Mouse (Mus musculus) intestine, embryonic 15.5 days (tissue): Measurements from ENCODE around the gene Hoxa9. TPM values are rescaled to one million over a fixed set of nuclear protein-coding genes. Genes with fewer than 3 reads are reported as not detected.

Experiments
- ATAC-seq: fragments of 200-750 bp; cut with Nextera tagmentation; 2 replicates; pipeline ENCODE4 v1.8.0; 2017; ENCODE audit warnings: moderate TSS enrichment, moderate library complexity
- H3K27ac ChIP-seq: fragments of 300-500 bp; sonication (generic); 2 replicates; pipeline ENCODE4 v1.5.1; 2015; ENCODE audit warnings: mild to moderate bottlenecking, inconsistent platforms
- H3K27me3 ChIP-seq: fragments of 300-500 bp; sonication (generic); replicated peaks from 2 replicates; pipeline ENCODE4 v1.6.1; 2015; ENCODE audit warnings: inconsistent platforms
- H3K36me3 ChIP-seq: fragments of 300-500 bp; sonication (generic); 2 replicates; pipeline ENCODE4 v1.6.1; 2015; ENCODE audit warnings: inconsistent platforms
- H3K4me1 ChIP-seq: fragments of 300-500 bp; sonication (generic); replicated peaks from 2 replicates; pipeline ENCODE4 v1.6.1; 2015; ENCODE audit warnings: inconsistent platforms
- H3K4me2 ChIP-seq: fragments of 300-500 bp; sonication (generic); replicated peaks from 2 replicates; pipeline ENCODE4 v1.6.1; 2015; ENCODE audit warnings: mild to moderate bottlenecking, inconsistent platforms
- H3K4me3 ChIP-seq: fragments of 300-500 bp; sonication (generic); replicated peaks from 2 replicates; pipeline ENCODE4 v1.5.1; 2015; ENCODE audit warnings: inconsistent platforms
- H3K9ac ChIP-seq: fragments of 300-500 bp; sonication (generic); 2 replicates; pipeline ENCODE4 v1.6.1; 2015; ENCODE audit warnings: inconsistent platforms
- H3K9me3 ChIP-seq: fragments of 300-500 bp; sonication (generic); 2 replicates; pipeline ENCODE4 v1.6.1; 2016; ENCODE audit warnings: inconsistent platforms
- WGBS: fragments of 180-500 bp; shearing (Covaris S2); methylation state at CpG from one replicate; pipeline ENCODE4 v1.1.7; 2015; 5-methylcytosine and 5-hydroxymethylcytosine counted together
- polyA plus RNA-seq: library from polyadenylated mRNA; unstranded; fragments of >200 nt; fragmentation: Nextera tagmentation; extraction: Ambion mirVana; gene quantifications from 2 replicates; pipeline ENCODE4 v1.2.1, GENCODE M21; 2015

The Hoxa9 gene
- polyA plus RNA-seq, 1 experiment from 2014 or later, result 6.3 TPM

GRCm38 (mm10) chr6:52267221-52267620 is 36.3 kb upstream of the Hoxa9 start:
- Histone ChIP-seq H3K9me3 (no peaks in the 10 kb centered on the region), H3K4me1 (no peaks in the 10 kb centered on the region), H3K36me3 (no peaks in the 10 kb centered on the region), H3K4me3 (no peak overlapping the region), H3K27ac (no peak overlapping the region), H3K4me2 (no peak overlapping the region), H3K27me3 (peaks cover 91% of the 10 kb centered on the region), H3K9ac (no peak overlapping the region)
- 21% methylated on average over 5 of the region's 5 CpGs for WGBS
- ATAC-seq, result no peak

DNA sequence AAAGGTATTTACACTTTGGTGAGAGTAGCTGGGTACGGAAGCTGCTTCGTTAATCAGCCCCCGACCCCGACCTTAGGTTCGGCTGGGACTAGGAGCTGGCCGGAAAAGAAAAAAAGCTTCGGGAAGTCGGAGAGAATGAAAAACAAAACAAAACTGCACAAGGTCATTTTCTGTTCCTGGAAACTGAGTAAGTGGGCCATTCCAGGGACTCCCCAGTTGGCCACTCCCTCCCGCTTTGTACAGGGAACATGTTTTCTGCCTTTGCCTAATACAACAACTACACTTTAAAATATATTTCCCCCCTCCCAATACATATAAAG is 35.7 kb upstream of the Hoxa9 start:
- H3K4me1 ChIP-seq, result no peaks in the 10 kb centered on the region
- no peaks in the 10 kb centered on the region for H3K36me3 ChIP-seq
- H3K4me2 ChIP-seq, result no peak overlapping the region
- peaks cover 94% of the 10 kb centered on the region for H3K27me3 ChIP-seq
- WGBS, result 2% methylated on average over 9 of the region's 9 CpGs
- no peak overlapping the region for H3K4me3 ChIP-seq
- H3K9me3 ChIP-seq, result no peaks in the 10 kb centered on the region
- no peak for ATAC-seq
- no peak overlapping the region for H3K27ac ChIP-seq
- H3K9ac ChIP-seq, result no peak overlapping the region

DNA sequence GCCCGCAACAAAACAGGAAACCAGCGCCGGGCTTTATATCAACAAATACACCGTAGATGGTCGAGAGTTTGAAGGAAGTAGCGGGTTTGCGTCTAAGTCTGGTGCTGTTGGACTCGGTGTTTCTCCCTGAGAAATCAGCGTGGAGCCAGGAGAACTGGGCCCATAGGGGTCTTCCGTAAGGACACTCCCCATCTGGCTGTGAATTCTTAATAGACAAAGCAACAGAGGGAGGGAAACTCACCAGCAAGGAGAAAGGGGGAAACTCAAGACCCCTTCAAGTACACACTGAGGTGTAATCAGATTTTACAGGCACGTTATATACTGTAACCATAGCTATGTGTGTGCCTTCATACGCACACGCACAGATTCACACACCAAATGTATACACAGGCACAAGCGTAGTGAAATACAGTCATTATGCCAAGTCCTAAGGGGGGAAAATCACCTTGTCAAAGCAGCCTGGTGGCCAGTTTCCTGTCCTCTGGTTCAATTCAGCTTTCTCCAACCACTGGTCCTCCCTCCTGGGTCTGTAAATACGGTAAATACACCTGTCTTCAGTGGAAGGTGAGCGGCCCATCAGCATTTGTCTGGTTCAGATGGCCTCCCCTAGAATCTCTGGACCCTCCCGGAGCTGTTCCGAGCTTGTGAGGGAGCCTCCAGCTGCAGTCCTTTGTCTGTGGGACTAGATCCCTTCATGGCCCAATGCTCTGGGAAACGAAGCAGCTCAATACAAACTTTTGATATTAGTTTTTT is 35.2 kb upstream of the Hoxa9 start:
- Histone ChIP-seq H3K27me3 (peaks cover 93% of the 10 kb centered on the region), H3K9ac (no peak overlapping the region), H3K4me2 (no peak overlapping the region), H3K36me3 (no peaks in the 10 kb centered on the region), H3K27ac (no peak overlapping the region), H3K4me1 (no peaks in the 10 kb centered on the region), H3K4me3 (no peak overlapping the region), H3K9me3 (no peaks in the 10 kb centered on the region)
- no peak for ATAC-seq
- WGBS, result 3% methylated on average over 19 of the region's 19 CpGs

GRCm38 (mm10) chr6:52265306-52265912 is 34.5 kb upstream of the Hoxa9 start:
- Histone ChIP-seq H3K4me3 (no peak overlapping the region), H3K9ac (no peak overlapping the region), H3K9me3 (no peaks in the 10 kb centered on the region), H3K27me3 (peaks cover 92% of the 10 kb centered on the region), H3K4me1 (peaks cover 6% of the 10 kb centered on the region), H3K4me2 (no peak overlapping the region), H3K36me3 (no peaks in the 10 kb centered on the region), H3K27ac (no peak overlapping the region)
- ATAC-seq, result no peak
- 4% methylated on average over 18 of the region's 18 CpGs for WGBS

GRCm38 (mm10) chr6:52264106-52264790 is 33.4 kb upstream of the Hoxa9 start:
- Histone ChIP-seq H3K4me2 (no peak overlapping the region), H3K27ac (no peak overlapping the region)
- WGBS, result 10% methylated on average over 5 of the region's 5 CpGs

DNA sequence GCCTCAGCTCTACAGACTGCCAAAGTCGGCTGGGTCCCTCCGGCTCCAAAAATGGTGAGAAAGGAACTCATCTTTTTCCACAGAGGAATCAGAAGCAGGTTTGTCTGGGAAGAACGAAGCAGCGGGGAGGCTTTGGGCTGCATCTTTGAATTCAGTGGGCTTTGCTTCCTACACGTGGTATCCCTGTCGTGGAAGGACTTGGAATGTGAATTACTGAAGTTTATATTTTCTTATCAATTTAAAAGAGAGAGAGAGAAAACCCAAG is 32.4 kb upstream of the Hoxa9 start:
- Histone ChIP-seq H3K9me3 (no peaks in the 10 kb centered on the region), H3K27me3 (peaks cover 90% of the 10 kb centered on the region), H3K4me1 (peaks cover 13% of the 10 kb centered on the region), H3K9ac (no peak overlapping the region), H3K4me3 (no peak overlapping the region), H3K36me3 (no peaks in the 10 kb centered on the region), H3K27ac (no peak overlapping the region), H3K4me2 (no peak overlapping the region)
- WGBS, result 2% methylated on average over 6 of the region's 6 CpGs
- ATAC-seq, result no peak

More at GRCm38 (mm10) chr6:52264106-52264790, 33.4 kb upstream of the Hoxa9 start:
- H3K4me3 ChIP-seq, result no peak overlapping the region
- no peak for ATAC-seq
- H3K9ac ChIP-seq, result no peak overlapping the region
- peaks cover 92% of the 10 kb centered on the region for H3K27me3 ChIP-seq
- H3K36me3 ChIP-seq, result no peaks in the 10 kb centered on the region
- no peaks in the 10 kb centered on the region for H3K9me3 ChIP-seq
- H3K4me1 ChIP-seq, result peaks cover 13% of the 10 kb centered on the region

- Histone ChIP-seq H3K4me1 (peaks cover 13% of the 10 kb centered on the region), H3K27me3 (peaks cover 87% of the 10 kb centered on the region), H3K36me3 (no peaks in the 10 kb centered on the region), H3K9ac (no peak overlapping the region), H3K4me2 (no peak overlapping the region), H3K27ac (no peak overlapping the region), H3K4me3 (no peak overlapping the region), H3K9me3 (no peaks in the 10 kb centered on the region)
- ATAC-seq, result no peak
- whole genome bisulfite sequencing, result 3% methylated on average over 24 of the region's 24 CpGs
These were observed 31.8 kb upstream of the Hoxa9 start for GRCm38 (mm10) chr6:52262463-52263320.

DNA sequence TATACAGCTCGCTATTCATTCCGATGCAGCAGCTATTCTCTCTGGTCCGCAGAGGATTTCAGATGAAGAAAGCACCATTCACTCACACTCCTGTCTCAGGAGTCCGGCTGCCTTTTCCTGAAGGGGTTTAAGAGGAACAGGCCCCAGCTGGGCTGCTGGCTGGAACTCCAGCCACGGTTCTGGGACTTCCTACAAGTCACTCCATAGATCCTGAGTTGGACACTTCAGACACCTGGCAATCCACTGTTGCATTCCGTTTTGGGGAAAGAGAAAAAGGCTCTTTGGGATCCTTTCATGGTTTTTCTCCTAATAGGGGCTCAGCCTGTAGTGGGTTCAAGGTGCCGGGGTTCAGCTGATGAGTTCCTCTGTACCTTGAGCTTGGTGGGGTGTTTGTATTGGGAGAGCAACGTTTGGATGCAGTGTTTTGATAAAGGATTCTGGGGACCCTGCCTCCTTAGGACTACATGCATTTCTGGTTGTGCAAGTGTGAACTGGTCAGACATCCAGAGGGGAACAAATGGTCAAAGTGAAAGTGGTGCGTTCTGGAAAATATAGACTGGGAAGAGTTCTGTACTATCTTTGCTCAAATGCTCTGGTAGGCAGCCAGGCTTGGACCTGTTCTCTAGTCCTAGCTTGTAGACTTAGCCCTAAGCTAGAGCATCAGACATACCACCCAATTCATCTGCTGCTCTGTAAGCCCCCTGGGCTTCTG is 31.0 kb upstream of the Hoxa9 start:
- 7% methylated on average over 9 of the region's 9 CpGs for WGBS

GRCm38 (mm10) chr6:52260654-52261575 is 30.0 kb upstream of the Hoxa9 start, which contains the start of gene Hoxa13:
Gene Hoxa13, minus strand, starts transcription at chr6:52260880.
- under 1% methylated on average over 60 of the region's 72 CpGs for WGBS
- peak within 1 kb of the TSS; percentile 79 for H3K4me2 ChIP-seq
- peak within 1 kb of the TSS; percentile 20; the same call in 1 of the 2 replicates for H3K9ac ChIP-seq
- ATAC-seq, result peak; percentile 84
- H3K36me3 ChIP-seq, result no peaks in the 10 kb centered on the region
- peaks cover 13% of the 10 kb centered on the region for H3K4me1 ChIP-seq
- H3K9me3 ChIP-seq, result no peaks in the 10 kb centered on the region
- H3K4me3 ChIP-seq, result peak within 1 kb of the TSS; percentile 44
- H3K27me3 ChIP-seq, result peaks cover 82% of the 10 kb centered on the region
- no peak within 1 kb of the TSS for H3K27ac ChIP-seq

More for the DNA sequence above, 31.0 kb upstream of the Hoxa9 start:
- H3K4me1 ChIP-seq, result peaks cover 13% of the 10 kb centered on the region
- H3K4me2 ChIP-seq, result no peak overlapping the region
- H3K9ac ChIP-seq, result no peak overlapping the region
- no peak for ATAC-seq
- no peaks in the 10 kb centered on the region for H3K36me3 ChIP-seq
- no peak overlapping the region for H3K4me3 ChIP-seq
- peaks cover 86% of the 10 kb centered on the region for H3K27me3 ChIP-seq
- H3K27ac ChIP-seq, result no peak overlapping the region
- H3K9me3 ChIP-seq, result no peaks in the 10 kb centered on the region

DNA sequence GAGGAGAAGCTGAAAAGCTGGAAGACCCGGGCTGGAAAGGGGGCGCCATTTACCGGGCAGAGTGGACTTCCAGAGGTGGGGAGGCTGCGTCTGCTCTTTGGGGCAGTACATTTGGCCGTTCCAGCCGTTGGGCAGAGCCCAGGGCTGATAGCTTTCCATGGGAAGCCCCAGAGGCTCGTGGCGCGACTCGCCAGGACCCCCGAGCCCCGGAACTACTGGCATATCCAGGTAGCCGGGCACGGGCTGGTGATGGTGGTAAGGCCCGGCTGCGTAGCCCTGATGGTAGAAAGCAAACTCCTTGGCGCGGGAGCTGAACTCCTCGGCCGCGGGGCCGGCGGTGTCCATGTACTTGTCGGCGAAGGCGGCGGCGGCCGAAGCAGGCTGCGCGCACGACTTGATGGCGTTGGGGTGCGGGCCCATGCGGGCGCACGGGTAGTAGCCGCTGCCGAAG is 28.9 kb upstream of the Hoxa9 start:
- under 1% methylated on average over 39 of the region's 39 CpGs for WGBS
- H3K4me3 ChIP-seq, result peak overlapping the region; percentile 44
- peak overlapping the region; percentile 20; the same call in 1 of the 2 replicates for H3K9ac ChIP-seq
- H3K27ac ChIP-seq, result no peak overlapping the region
- ATAC-seq, result peak; percentile 54
- no peaks in the 10 kb centered on the region for H3K9me3 ChIP-seq
- peaks cover 78% of the 10 kb centered on the region for H3K27me3 ChIP-seq
- peak overlapping the region; percentile 79 for H3K4me2 ChIP-seq
- peaks cover 13% of the 10 kb centered on the region for H3K4me1 ChIP-seq
- no peaks in the 10 kb centered on the region for H3K36me3 ChIP-seq
